Mouse (Mus musculus): ENCODE data around the gene Asic1. TPM values are rescaled to one million over a fixed set of nuclear protein-coding genes. Genes with fewer than 3 reads are reported as not detected.
A peak's percentile ranks its signal among the peaks of the same experiment; 100 is the strongest.

Asic1 gene
- polyA plus RNA-seq, 1 experiment, result 2.0 TPM

- no peak overlapping the region for H3ac ChIP-seq (ENCODE audit: control insufficient read depth, insufficient read length)
- no peaks in the 10 kb centered on the region for H3K79me2 ChIP-seq (ENCODE audit: control insufficient read depth, insufficient read depth)
- no peak overlapping the region for H3K4me2 ChIP-seq (ENCODE audit: low read depth)
- peaks cover 19% of the 10 kb centered on the region for H3K36me3 ChIP-seq (ENCODE audit: control insufficient read depth, insufficient read depth)
- no peak for TF ChIP-seq USF1 (IDR thresholded peaks at IDR 0.05; ENCODE audit: low read depth)
- peak; percentile 21 for TF ChIP-seq POLR2AphosphoS2 (IDR thresholded peaks at IDR 0.05; ENCODE audit: insufficient read length, low read depth)
- no peak overlapping the region for H3K4me3 ChIP-seq
- H3K27me3 ChIP-seq (ENCODE audit: control insufficient read depth, insufficient read depth, insufficient read length), result no peaks in the 10 kb centered on the region
These were observed 46.0 kb downstream of the Asic1 start for GRCm38 (mm10) chr15:99715982-99716746.

GRCm38 (mm10) chr15:99716814-99717213, 46.6 kb downstream of the Asic1 start:
- H3K36me3 ChIP-seq (ENCODE audit: control insufficient read depth, insufficient read depth), result peaks cover 13% of the 10 kb centered on the region
- H3ac ChIP-seq (ENCODE audit: control insufficient read depth, insufficient read length), result no peak overlapping the region
- TF ChIP-seq REST (IDR thresholded peaks at IDR 0.05; ENCODE audit: insufficient read depth, insufficient read length), result no peak
- TF ChIP-seq E2F4 (IDR thresholded peaks at IDR 0.05; ENCODE audit: insufficient read depth), result no peak
- no peak for TF ChIP-seq TCF12 (IDR thresholded peaks at IDR 0.05; ENCODE audit: insufficient read depth, poor library complexity, severe bottlenecking)
- TF ChIP-seq CEBPB (IDR thresholded peaks at IDR 0.05; ENCODE audit: insufficient read depth, poor library complexity, severe bottlenecking), result no peak
- no peak for TF ChIP-seq MYOD1 (IDR thresholded peaks at IDR 0.05; ENCODE audit: control insufficient read depth in 1 of 3, insufficient read length in 2 of 3, low read depth in 2 of 3)
- no peak overlapping the region for H3K4me3 ChIP-seq
- no peak overlapping the region for H3K4me2 ChIP-seq (ENCODE audit: low read depth)
- H3K27me3 ChIP-seq (ENCODE audit: control insufficient read depth, insufficient read depth, insufficient read length), result no peaks in the 10 kb centered on the region
- no peaks in the 10 kb centered on the region for H3K79me2 ChIP-seq (ENCODE audit: control insufficient read depth, insufficient read depth)

GRCm38 (mm10) chr15:99717386-99718334, 47.5 kb downstream of the Asic1 start, which contains the start of gene Gpd1:
Gpd1 (plus strand) TSS chr15:99717515.
- Histone ChIP-seq H3K27me3 (ENCODE audit: control insufficient read depth, insufficient read depth, insufficient read length) (no peaks in the 10 kb centered on the region), H3K4me3 (no peak within 1 kb of the TSS), H3K79me2 (ENCODE audit: control insufficient read depth, insufficient read depth) (no peaks in the 10 kb centered on the region), H3K36me3 (ENCODE audit: control insufficient read depth, insufficient read depth) (peaks cover 11% of the 10 kb centered on the region), H3ac (ENCODE audit: control insufficient read depth, insufficient read length) (no peak within 1 kb of the TSS), H3K4me2 (ENCODE audit: low read depth) (no peak within 1 kb of the TSS)
- TF ChIP-seq MAX (IDR thresholded peaks at IDR 0.05; ENCODE audit: low read depth), result no peak
- TF ChIP-seq MYOG (IDR thresholded peaks at IDR 0.05; ENCODE audit: control insufficient read depth in 1 of 3, insufficient read depth in 1 of 3, insufficient read length in 2 of 3, low read depth in 2 of 3), result peak in 1 of 3 experiments; percentile 45
- TF ChIP-seq MYOD1 (IDR thresholded peaks at IDR 0.05; ENCODE audit: control insufficient read depth in 1 of 3, insufficient read length in 2 of 3, low read depth in 2 of 3), result peak in 1 of 3 experiments; percentile 78

GRCm38 (mm10) chr15:99718461-99719021, 48.4 kb downstream of the Asic1 start:
- TF ChIP-seq REST (IDR thresholded peaks at IDR 0.05; ENCODE audit: insufficient read depth, insufficient read length) (no peak), TCF12 (IDR thresholded peaks at IDR 0.05; ENCODE audit: insufficient read depth, poor library complexity, severe bottlenecking) (no peak), POLR2AphosphoS2 (IDR thresholded peaks at IDR 0.05; ENCODE audit: insufficient read length, low read depth) (no peak), TCF3 (IDR thresholded peaks at IDR 0.05; ENCODE audit: insufficient read length, low read depth) (no peak), USF1 (IDR thresholded peaks at IDR 0.05; ENCODE audit: low read depth) (no peak), SRF (IDR thresholded peaks at IDR 0.05; ENCODE audit: control insufficient read depth, insufficient read length, low read depth) (no peak), POLR2A (IDR thresholded peaks at IDR 0.05; ENCODE audit: insufficient read length, low read depth) (no peak), MYOG (IDR thresholded peaks at IDR 0.05; ENCODE audit: control insufficient read depth in 1 of 3, insufficient read depth in 1 of 3, insufficient read length in 2 of 3, low read depth in 2 of 3) (no peak)
- H3K4me3 ChIP-seq, result no peak overlapping the region
- H3K79me2 ChIP-seq (ENCODE audit: control insufficient read depth, insufficient read depth), result no peaks in the 10 kb centered on the region
- peaks cover 8% of the 10 kb centered on the region for H3K36me3 ChIP-seq (ENCODE audit: control insufficient read depth, insufficient read depth)
- H3K4me2 ChIP-seq (ENCODE audit: low read depth), result no peak overlapping the region
- no peak overlapping the region for H3ac ChIP-seq (ENCODE audit: control insufficient read depth, insufficient read length)
- H3K27me3 ChIP-seq (ENCODE audit: control insufficient read depth, insufficient read depth, insufficient read length), result no peaks in the 10 kb centered on the region

GRCm38 (mm10) chr15:99719865-99720264, 49.7 kb downstream of the Asic1 start:
- Histone ChIP-seq H3K36me3 (ENCODE audit: control insufficient read depth, insufficient read depth) (no peaks in the 10 kb centered on the region), H3K79me2 (ENCODE audit: control insufficient read depth, insufficient read depth) (no peaks in the 10 kb centered on the region), H3K27me3 (ENCODE audit: control insufficient read depth, insufficient read depth, insufficient read length) (no peaks in the 10 kb centered on the region), H3K4me3 (no peak overlapping the region), H3K4me2 (ENCODE audit: low read depth) (no peak overlapping the region), H3ac (ENCODE audit: control insufficient read depth, insufficient read length) (no peak overlapping the region)
- TF ChIP-seq MYOD1 (IDR thresholded peaks at IDR 0.05; ENCODE audit: control insufficient read depth in 1 of 3, insufficient read length in 2 of 3, low read depth in 2 of 3) (no peak), MAX (IDR thresholded peaks at IDR 0.05; ENCODE audit: low read depth) (no peak), USF1 (IDR thresholded peaks at IDR 0.05; ENCODE audit: low read depth) (no peak)

Data from myocyte (in vitro differentiated cells).